Mouse (Mus musculus) c-Kit-positive CD71-positive TER-119-negative erythroid progenitor cells, embryonic 14.5 days (primary cell): ENCODE measurements at regions not wholly inside any gene's neighbourhood (a gene's known extent, or its start where the extent isn't known, plus 50 kb on each side); places are given as distances from the start of the nearest gene placed in this dataset.
A peak's percentile ranks its signal among the peaks of the same experiment; 100 is the strongest.

Source experiments
- DNase-seq: peaks from one replicate; pipeline ENCODE4 v3.0.0-alpha.2; 2013; ENCODE audit warnings: low read depth

GRCm38 (mm10) chr1:23462411-23462810 lies 64.8 kb upstream of the Ogfrl1 start:
- DNase-seq, result no peak

DNA sequence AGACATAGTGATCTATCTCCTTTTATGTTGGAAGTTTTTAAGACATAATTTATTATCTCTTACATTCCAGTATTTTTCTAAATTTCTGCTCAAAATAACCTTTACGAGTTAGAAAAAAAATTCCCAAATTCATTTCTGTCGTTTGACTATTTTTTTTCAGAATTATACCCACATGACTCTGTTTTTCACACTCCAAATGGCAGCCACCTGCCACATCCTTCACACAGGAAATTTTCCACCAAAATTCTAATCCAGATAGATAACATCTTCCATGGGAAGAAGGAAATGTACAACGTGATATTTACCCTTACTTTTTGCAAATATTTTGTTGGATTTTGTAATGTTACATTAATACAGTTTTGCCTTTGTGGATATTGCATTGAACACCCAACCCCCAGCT lies 66.5 kb upstream of the Ogfrl1 start:
- no peak for DNase-seq

- DNase-seq, result no peak
These were observed 68.8 kb upstream of the Ogfrl1 start for GRCm38 (mm10) chr1:23466340-23466739.

GRCm38 (mm10) chr1:23467405-23467804 lies 69.8 kb upstream of the Ogfrl1 start:
- no peak for DNase-seq

DNA sequence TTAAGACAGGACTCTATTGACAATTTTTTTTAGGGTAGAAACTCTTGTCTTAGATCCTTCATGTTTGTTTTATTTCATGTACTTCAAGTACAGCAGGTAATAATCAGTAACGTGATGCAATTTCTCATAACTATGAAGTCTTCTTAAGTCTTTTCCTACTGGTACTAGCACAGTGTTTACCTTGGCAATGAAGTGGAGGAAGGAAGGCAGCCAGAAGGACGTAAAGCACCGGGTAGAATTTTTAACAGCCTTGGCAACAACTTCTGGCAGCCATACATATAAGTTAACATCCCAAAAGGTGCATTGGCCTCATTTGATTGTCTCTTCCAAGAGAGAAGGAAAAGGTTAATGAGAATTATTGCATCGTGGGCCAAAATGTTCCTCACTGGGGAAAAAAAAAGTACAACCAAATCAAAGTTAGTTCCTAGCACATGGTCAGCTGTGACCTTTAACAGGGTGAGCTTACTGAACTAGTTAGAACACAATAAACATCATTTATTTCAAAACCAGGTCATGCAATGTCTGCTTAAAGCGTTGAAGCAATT lies 83.3 kb upstream of the Ogfrl1 start:
- DNase-seq, result no peak

GRCm38 (mm10) chr1:23484566-23484965 lies 87.0 kb upstream of the Ogfrl1 start:
- no peak for DNase-seq

- DNase-seq, result no peak
These were observed 87.7 kb upstream of the Ogfrl1 start for GRCm38 (mm10) chr1:23485150-23485775.

GRCm38 (mm10) chr1:23487031-23487430 lies 89.5 kb upstream of the Ogfrl1 start:
- DNase-seq, result no peak

DNA sequence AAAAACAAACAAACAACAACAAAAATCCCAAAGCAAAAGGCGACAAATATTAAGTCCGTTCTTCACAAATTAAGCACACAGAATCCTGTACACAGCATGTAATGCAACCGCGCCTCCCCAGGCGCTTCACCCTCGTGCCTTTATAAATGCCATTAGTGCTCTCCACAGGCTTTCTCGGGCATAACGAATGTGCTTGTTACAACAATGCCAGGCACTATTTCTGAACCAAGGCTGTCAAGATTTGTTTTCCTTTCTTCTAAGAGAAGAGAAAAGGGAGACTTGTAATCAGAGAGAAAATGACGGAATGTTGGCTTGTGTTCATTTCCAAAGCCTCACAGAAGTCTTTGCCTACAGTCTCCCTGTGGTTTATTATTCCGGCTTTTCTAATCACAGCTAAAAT lies 93.1 kb upstream of the Ogfrl1 start:
- no peak for DNase-seq

GRCm38 (mm10) chr1:23491041-23491440 lies 93.5 kb upstream of the Ogfrl1 start:
- DNase-seq, result no peak

- no peak for DNase-seq
These were observed 95.4 kb upstream of the Ogfrl1 start for GRCm38 (mm10) chr1:23492981-23493380.

GRCm38 (mm10) chr1:23495412-23495811 lies 97.8 kb upstream of the Ogfrl1 start:
- peak; percentile 22 for DNase-seq

GRCm38 (mm10) chr1:23520113-23520512 lies 122.5 kb upstream of the Ogfrl1 start:
- DNase-seq, result no peak

GRCm38 (mm10) chr1:23532659-23533058 lies 135.1 kb upstream of the Ogfrl1 start:
- no peak for DNase-seq

GRCm38 (mm10) chr1:23536621-23537020 lies 139.0 kb upstream of the Ogfrl1 start:
- DNase-seq, result no peak

DNA sequence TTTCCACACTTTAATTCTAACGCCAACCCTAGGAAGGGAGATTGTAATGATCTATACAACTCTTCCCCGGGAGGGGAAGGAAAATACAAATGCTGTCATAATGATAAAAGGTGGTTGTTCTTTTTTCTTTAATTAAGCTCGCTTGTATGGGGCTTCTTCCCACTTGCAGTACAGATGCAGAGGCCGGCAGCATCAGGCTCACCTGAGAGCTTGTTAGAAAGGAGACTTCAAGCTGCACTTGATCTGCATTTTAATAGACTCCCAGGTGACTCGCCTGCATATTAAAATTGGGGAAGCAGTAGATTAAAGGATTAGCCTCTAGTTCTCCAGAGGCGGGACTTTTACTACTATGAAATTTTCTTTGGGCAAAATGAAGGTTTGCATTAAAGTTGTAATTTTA lies 140.8 kb upstream of the Ogfrl1 start:
- no peak for DNase-seq

DNA sequence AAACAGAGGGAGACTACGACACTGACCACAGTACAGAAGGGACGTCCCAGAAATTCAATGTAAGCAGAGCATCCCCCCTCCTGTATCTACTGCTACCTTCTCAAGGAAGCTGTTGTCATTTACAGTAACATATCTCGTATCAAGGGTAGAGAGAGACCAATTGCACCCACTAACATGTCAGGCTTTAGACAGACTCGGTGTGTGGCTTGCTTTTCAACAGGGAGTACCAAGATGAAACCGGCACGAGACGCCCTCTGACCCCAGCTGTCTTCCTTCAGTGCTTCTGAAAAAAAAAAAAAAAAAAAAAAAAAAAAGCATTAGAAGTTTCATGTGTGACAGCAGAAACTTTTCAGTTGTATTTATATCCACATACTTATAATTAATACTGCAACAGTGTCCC lies 143.0 kb upstream of the Ogfrl1 start:
- DNase-seq, result no peak

- DNase-seq, result no peak
These were observed 158.2 kb upstream of the Ogfrl1 start for GRCm38 (mm10) chr1:23555794-23556193.

DNA sequence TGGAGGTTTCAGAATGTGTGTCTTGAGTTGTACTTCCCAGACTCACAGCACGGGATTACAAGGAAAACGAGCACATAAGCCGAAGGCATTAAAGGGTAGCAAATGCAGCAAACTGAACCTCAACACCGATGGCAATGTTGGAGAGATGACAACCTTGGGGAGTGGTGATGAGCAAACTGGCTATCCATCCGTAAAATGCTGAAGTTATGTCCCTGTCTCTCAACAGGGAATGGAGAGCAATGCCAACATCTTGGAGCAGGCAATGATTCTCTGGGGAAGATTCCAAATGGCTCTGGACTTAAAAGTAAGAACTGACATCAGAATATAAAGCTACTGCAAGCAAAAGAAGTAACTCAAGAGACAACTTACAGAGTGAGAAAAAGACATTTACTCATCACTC lies 170.5 kb upstream of the Ogfrl1 start:
- no peak for DNase-seq

GRCm38 (mm10) chr1:23574461-23574860 lies 176.9 kb upstream of the Ogfrl1 start:
- DNase-seq, result no peak

DNA sequence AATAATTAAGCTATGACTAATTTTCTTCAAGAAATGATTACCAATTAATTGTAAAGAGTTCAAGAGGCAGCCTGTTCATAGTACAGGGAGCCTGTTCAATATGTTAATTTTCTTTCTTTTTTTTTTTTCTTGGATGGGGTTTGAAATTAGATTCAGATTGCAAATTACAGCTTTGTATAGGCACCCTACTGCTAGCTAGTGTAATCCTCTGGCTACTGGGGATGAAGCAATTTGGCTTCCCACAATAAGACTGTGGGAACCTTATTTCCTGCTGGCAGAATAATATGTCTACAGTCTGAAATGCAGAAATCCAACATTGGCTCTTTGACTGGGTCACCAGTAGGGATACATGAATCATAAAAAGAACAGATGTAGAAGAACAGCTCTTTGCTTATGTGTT lies 177.4 kb upstream of the Ogfrl1 start:
- no peak for DNase-seq

DNA sequence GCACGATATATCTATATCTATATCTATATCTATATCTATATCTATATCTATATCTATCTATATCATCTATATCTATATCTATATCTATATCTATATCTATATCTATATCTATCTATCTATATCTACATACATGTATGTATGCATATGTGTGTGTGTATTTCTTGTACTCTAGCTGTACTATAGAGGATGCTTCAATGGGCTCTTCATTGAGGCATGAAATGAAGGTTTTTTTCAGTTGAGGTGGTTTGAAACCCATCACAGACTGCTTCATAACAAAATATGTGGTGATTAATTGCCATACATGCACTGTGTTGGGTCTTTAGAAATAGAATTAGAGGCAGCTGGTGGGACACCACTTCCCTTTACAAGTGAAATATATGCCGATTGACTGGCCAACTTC lies 177.9 kb upstream of the Ogfrl1 start:
- no peak for DNase-seq

DNA sequence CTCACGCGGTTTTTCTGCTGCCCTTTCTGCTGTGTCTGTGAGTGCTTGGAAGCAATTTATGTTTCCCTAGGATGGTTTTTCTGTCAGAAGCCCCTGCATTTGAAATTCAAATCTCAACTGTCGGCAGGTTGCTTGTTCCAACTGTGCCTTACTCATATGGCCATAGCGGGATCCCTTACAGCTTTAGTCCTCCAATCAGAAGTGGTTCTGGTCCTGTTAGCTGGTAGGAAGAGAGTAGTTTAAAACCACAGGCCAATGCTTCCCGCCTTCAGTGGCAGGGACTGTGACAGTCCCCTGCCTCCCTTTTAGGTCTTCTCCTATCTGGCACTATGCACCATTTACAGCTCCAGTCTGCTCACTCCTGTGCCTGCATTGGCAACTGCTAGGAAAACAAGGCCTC lies 178.6 kb upstream of the Ogfrl1 start:
- no peak for DNase-seq

DNA sequence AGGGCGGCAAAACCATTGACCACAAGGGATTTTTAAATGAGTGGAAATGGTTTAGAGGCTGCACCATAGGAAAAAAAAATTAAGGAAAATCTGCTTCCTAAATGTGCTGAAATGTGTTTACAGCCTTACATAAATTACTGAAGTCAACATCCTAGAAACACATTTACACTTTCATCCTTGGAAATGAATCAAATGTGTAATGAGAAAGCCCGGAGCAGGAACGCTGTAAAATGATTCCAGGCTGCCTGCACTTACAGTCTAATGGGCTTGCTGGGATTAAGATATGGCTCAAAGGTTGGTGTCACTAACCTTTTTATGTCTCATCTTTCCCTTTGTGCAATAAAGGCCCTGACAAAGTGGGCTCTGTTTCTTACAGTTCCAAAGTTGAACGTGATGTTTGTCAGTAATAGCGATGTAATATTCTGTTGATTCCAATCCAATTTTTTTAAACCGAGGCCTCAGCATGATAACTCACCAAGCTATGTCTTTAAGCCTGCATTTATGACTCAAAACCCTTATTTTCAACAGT lies 172.1 kb upstream of the B3gat2 start:
- no peak for DNase-seq
